Mouse (Mus musculus) forebrain, embryonic 14.5 days (tissue): ENCODE measurements around the gene Nsun4. TPM values are rescaled to one million over a fixed set of nuclear protein-coding genes. Genes with fewer than 3 reads are reported as not detected.

ENCODE experiments used
- ATAC-seq: fragments of 200-750 bp; cut with Nextera tagmentation; 2 replicates; pipeline ENCODE4 v1.8.0; 2017; ENCODE audit warnings: mild to moderate bottlenecking, moderate library complexity
- DNase-seq: peaks from one replicate; pipeline ENCODE4 v3.0.0-alpha.2; 2015; ENCODE audit warnings: low spot score
- H3K27ac ChIP-seq: fragments of 300-500 bp; sonication (generic); 2 replicates; pipeline ENCODE4 v1.5.1; 2014; ENCODE audit warnings: low read depth, mild to moderate bottlenecking, control low read depth, low read length, moderate library complexity
- H3K27me3 ChIP-seq: fragments of 300-500 bp; sonication (generic); replicated peaks from 2 replicates; pipeline ENCODE4 v1.6.1; 2014; ENCODE audit warnings: low read length, control low read depth, mixed read lengths; ENCODE audit not compliant: control insufficient read depth, insufficient read depth
- H3K36me3 ChIP-seq: fragments of 300-500 bp; sonication (generic); 2 replicates; pipeline ENCODE4 v1.6.1; 2014; ENCODE audit warnings: low read length, control low read depth; ENCODE audit not compliant: control insufficient read depth, insufficient read depth
- H3K4me1 ChIP-seq: fragments of 300-500 bp; sonication (generic); 2 replicates; pipeline ENCODE4 v1.6.1; 2014; ENCODE audit warnings: antibody characterized with exemption, low read length, control low read depth; ENCODE audit not compliant: control insufficient read depth, insufficient read depth
- H3K4me2 ChIP-seq: fragments of 300-500 bp; sonication (generic); 2 replicates; pipeline ENCODE4 v1.6.1; 2014; ENCODE audit warnings: mild to moderate bottlenecking, control low read depth, low read length
- H3K4me3 ChIP-seq: fragments of 300-500 bp; sonication (generic); 2 replicates; pipeline ENCODE4 v1.5.1; 2014; ENCODE audit warnings: low read depth, low read length, control low read depth
- H3K9ac ChIP-seq: fragments of 300-500 bp; sonication (generic); 2 replicates; pipeline ENCODE4 v1.6.1; 2014; ENCODE audit warnings: mild to moderate bottlenecking, low read length, control low read depth, moderate library complexity
- H3K9me3 ChIP-seq: fragments of 300-500 bp; sonication (generic); replicated peaks from 2 replicates; pipeline ENCODE4 v1.6.1; 2016; ENCODE audit warnings: low read length, control low read depth, mixed read lengths; ENCODE audit not compliant: control insufficient read depth
- WGBS: fragments of 180-500 bp; shearing (Covaris S2); extraction: QIAGEN DNeasy Blood & Tissue Kit; methylation state at CpG from one replicate; pipeline ENCODE4 v1.1.7; 2014; 5-methylcytosine and 5-hydroxymethylcytosine counted together
- polyA plus RNA-seq: library from polyadenylated mRNA; unstranded; fragments of >200 nt; fragmentation: Nextera tagmentation; extraction: Ambion mirVana; gene quantifications from 2 replicates; pipeline ENCODE4 v1.2.1, GENCODE M21; 2014

Gene Nsun4
- polyA plus RNA-seq, 1 experiment from 2014 or later = 15.3 TPM

DNA sequence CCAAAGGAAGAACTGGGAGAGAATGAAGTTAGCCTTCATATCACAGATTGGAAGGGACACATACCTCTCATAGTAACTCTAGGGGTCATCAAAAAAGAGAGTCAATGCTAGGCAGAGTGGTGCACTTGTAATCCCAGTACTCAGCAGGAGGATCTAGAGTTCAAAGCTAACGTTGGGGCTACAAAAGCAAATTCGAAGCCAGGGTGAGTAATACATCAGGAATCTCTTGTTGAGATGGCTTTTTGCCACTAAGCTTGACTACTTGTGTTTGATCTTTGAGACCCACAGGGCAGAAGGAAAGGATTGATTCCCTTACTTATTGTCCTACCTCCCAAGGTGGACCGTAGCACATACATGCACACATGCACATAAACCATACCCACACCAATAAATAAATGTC, 4.5 kb downstream of the Nsun4 start:
- H3K4me3 ChIP-seq = no peak overlapping the region
- H3K9me3 ChIP-seq = no peaks in the 10 kb centered on the region
- no peak overlapping the region for H3K27ac ChIP-seq
- peaks cover 6% of the 10 kb centered on the region; the same call in 1 of the 2 replicates for H3K36me3 ChIP-seq
- ATAC-seq (no peak), DNase-seq (no peak)
- no peak overlapping the region for H3K9ac ChIP-seq
- WGBS = 84% methylated on average over 3 of the region's 3 CpGs
- H3K4me2 ChIP-seq = no peak overlapping the region
- H3K4me1 ChIP-seq = peaks cover 5% of the 10 kb centered on the region; the same call in 1 of the 2 replicates
- no peaks in the 10 kb centered on the region for H3K27me3 ChIP-seq

- Histone ChIP-seq H3K36me3 (peaks cover 6% of the 10 kb centered on the region; the same call in 1 of the 2 replicates), H3K4me3 (no peak overlapping the region), H3K27ac (no peak overlapping the region), H3K4me2 (no peak overlapping the region), H3K27me3 (no peaks in the 10 kb centered on the region), H3K9ac (no peak overlapping the region), H3K4me1 (peaks cover 2% of the 10 kb centered on the region; the same call in 1 of the 2 replicates), H3K9me3 (no peaks in the 10 kb centered on the region)
- DNase-seq (no peak), ATAC-seq (no peak)
- WGBS = 79% methylated on average over 7 of the region's 7 CpGs
These were observed 5.4 kb downstream of the Nsun4 start for GRCm38 (mm10) chr4:116048130-116048920.

DNA sequence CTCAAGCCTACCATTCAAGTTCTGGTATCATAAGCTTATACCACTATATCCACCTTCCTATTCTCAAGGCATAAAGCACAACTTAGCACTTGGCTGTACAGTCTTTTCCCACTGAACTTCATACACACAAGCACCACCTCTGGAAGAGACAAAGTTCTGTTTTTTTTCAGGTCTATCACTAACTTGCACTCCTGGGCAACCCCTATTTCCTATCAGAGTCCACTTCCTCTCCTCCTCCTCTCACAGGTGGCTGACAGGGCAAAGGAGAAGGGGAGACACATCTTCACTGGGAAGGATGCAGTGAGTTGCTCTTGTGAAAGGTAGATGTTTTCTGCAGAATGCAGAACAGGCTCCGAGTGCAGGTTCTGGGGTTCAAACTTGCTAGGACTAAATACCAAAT, 6.0 kb downstream of the Nsun4 start:
- H3K36me3 ChIP-seq = peaks cover 6% of the 10 kb centered on the region; the same call in 1 of the 2 replicates
- no peak overlapping the region for H3K27ac ChIP-seq
- H3K9ac ChIP-seq = no peak overlapping the region
- no peaks in the 10 kb centered on the region for H3K9me3 ChIP-seq
- ATAC-seq = no peak
- H3K4me3 ChIP-seq = no peak overlapping the region
- no peak overlapping the region for H3K4me2 ChIP-seq
- H3K27me3 ChIP-seq = no peaks in the 10 kb centered on the region
- DNase-seq = no peak
- 97% methylated on average over 1 of the region's 1 CpGs for WGBS
- H3K4me1 ChIP-seq = no peaks in the 10 kb centered on the region

GRCm38 (mm10) chr4:116046604-116047003, 7.1 kb downstream of the Nsun4 start:
- ATAC-seq (no peak), DNase-seq (no peak)
- Histone ChIP-seq H3K4me2 (no peak overlapping the region), H3K9me3 (no peaks in the 10 kb centered on the region), H3K4me1 (no peaks in the 10 kb centered on the region), H3K9ac (no peak overlapping the region), H3K36me3 (peaks cover 9% of the 10 kb centered on the region; the same call in 1 of the 2 replicates), H3K27me3 (no peaks in the 10 kb centered on the region), H3K27ac (no peak overlapping the region), H3K4me3 (no peak overlapping the region)
- 96% methylated on average over 2 of the region's 2 CpGs for WGBS

GRCm38 (mm10) chr4:116042186-116042585, 11.5 kb downstream of the Nsun4 start:
- DNase-seq (no peak), ATAC-seq (no peak)
- peaks cover 15% of the 10 kb centered on the region for H3K36me3 ChIP-seq
- H3K4me2 ChIP-seq = no peak overlapping the region
- H3K27me3 ChIP-seq = no peaks in the 10 kb centered on the region
- no peak overlapping the region for H3K27ac ChIP-seq
- H3K4me3 ChIP-seq = no peak overlapping the region
- no peak overlapping the region for H3K9ac ChIP-seq
- H3K4me1 ChIP-seq = no peaks in the 10 kb centered on the region
- 72% methylated on average over 3 of the region's 3 CpGs for WGBS
- H3K9me3 ChIP-seq = no peaks in the 10 kb centered on the region

DNA sequence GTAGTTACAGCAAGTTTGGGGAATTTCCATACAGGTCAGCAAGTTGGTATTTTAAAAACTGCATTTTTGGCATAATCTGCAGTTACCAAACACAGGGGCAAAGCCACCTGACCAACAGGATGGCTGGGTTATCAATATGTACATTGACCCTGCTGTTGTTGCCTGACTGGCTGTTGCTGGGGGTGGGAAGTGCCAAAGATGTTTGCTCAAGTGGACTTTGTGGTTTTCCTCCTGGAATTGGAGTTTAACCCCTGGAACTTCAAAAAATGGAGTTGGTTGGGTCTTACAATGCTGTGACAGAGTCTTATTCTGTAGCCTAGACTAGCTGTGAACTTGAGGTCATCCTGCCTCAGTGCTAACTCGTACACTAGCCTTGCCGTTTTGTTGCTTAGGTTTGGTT, 13.2 kb downstream of the Nsun4 start:
- no peak overlapping the region for H3K9ac ChIP-seq

DNA sequence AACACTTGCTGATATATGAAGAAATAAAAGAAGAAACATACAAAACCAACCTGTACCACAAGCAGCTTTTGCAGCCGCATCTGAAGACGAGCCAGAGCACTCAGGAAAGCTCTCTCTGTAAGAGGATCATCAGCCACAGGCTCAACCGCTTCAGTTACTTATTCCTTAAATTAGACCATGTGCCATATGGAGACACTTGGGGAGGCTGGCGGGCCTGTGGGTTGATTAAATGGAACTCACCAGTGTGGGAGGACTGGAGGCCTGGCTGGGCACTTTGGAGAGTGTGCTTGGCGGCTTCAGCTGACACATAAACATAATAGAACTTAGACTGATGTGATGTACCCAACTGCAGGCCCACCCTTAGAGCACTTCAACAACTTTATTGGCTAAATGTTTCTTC, 20.3 kb downstream of the Nsun4 start:
- WGBS = 86% methylated on average over 5 of the region's 5 CpGs
- H3K36me3 ChIP-seq = peaks cover 26% of the 10 kb centered on the region
- H3K27me3 ChIP-seq = no peaks in the 10 kb centered on the region
- no peak overlapping the region for H3K27ac ChIP-seq
- no peak overlapping the region for H3K4me2 ChIP-seq
- no peak overlapping the region for H3K4me3 ChIP-seq
- no peaks in the 10 kb centered on the region for H3K9me3 ChIP-seq
- H3K4me1 ChIP-seq = no peaks in the 10 kb centered on the region
- ATAC-seq (no peak), DNase-seq (no peak)
- H3K9ac ChIP-seq = no peak overlapping the region

More for the DNA sequence above, 13.2 kb downstream of the Nsun4 start:
- Histone ChIP-seq H3K4me1 (no peaks in the 10 kb centered on the region), H3K27me3 (no peaks in the 10 kb centered on the region), H3K27ac (no peak overlapping the region), H3K36me3 (peaks cover 17% of the 10 kb centered on the region), H3K4me3 (no peak overlapping the region), H3K9me3 (no peaks in the 10 kb centered on the region), H3K4me2 (no peak overlapping the region)
- no peak for ATAC-seq
- WGBS = 86% methylated on average over 2 of the region's 2 CpGs
- no peak for DNase-seq

DNA sequence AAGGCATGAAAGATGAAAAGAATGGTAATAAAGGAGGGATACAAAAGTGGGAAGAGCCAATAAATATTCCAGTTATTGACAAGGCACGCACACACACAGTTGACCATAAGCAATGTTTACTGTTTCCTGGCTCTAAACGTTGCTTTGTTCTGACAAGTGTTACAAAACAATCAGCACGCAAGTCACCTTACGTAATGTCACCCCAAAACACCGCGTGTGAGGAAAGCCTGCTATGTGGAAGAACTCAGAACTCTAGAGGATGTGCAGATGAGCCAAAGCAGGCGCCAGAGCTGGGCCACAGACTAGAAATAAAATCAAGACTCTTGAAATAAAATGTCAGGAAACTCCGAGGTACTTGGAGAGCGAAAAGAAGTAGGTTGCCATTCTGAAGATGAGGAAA, 20.8 kb downstream of the Nsun4 start:
- Histone ChIP-seq H3K9ac (no peak overlapping the region), H3K4me2 (no peak overlapping the region), H3K27me3 (no peaks in the 10 kb centered on the region), H3K9me3 (no peaks in the 10 kb centered on the region), H3K4me1 (no peaks in the 10 kb centered on the region), H3K36me3 (peaks cover 25% of the 10 kb centered on the region), H3K27ac (no peak overlapping the region), H3K4me3 (no peak overlapping the region)
- DNase-seq (no peak), ATAC-seq (no peak)
- WGBS = 89% methylated on average over 9 of the region's 9 CpGs
